Mouse (Mus musculus) brown adipose tissue, adult 24 weeks (tissue): Measurements from ENCODE around the gene Zfp142. TPM values are rescaled to one million over a fixed set of nuclear protein-coding genes. Genes with fewer than 3 reads are reported as not detected.

ENCODE experiments used
- H3K27ac ChIP-seq: fragments of 200-500 bp; replicated peaks from 2 replicates; pipeline ENCODE4 v1.5.1; 2012; ENCODE audit warnings: low read depth, mild to moderate bottlenecking, low read length
- H3K4me1 ChIP-seq: fragments of 200-500 bp; 2 replicates; pipeline ENCODE4 v1.6.1; 2012; ENCODE audit warnings: low read length, mixed read lengths; ENCODE audit not compliant: control insufficient read depth, insufficient read depth, insufficient read length
- H3K4me3 ChIP-seq: fragments of 200-500 bp; 2 replicates; pipeline ENCODE4 v1.5.1; 2012; ENCODE audit warnings: low read depth, mild to moderate bottlenecking, low read length, moderate library complexity; ENCODE audit not compliant: insufficient read depth
- polyA plus RNA-seq: library from polyadenylated mRNA; stranded (reverse); fragments of >200 nt; gene quantifications from 2 replicates; pipeline ENCODE4 v1.2.4, GENCODE M21; 2012; ENCODE audit not compliant: missing spikeins, insufficient read depth, insufficient read length

The Zfp142 gene
- polyA plus RNA-seq, result 5.1 and 6.1 TPM in 2 replicates

DNA sequence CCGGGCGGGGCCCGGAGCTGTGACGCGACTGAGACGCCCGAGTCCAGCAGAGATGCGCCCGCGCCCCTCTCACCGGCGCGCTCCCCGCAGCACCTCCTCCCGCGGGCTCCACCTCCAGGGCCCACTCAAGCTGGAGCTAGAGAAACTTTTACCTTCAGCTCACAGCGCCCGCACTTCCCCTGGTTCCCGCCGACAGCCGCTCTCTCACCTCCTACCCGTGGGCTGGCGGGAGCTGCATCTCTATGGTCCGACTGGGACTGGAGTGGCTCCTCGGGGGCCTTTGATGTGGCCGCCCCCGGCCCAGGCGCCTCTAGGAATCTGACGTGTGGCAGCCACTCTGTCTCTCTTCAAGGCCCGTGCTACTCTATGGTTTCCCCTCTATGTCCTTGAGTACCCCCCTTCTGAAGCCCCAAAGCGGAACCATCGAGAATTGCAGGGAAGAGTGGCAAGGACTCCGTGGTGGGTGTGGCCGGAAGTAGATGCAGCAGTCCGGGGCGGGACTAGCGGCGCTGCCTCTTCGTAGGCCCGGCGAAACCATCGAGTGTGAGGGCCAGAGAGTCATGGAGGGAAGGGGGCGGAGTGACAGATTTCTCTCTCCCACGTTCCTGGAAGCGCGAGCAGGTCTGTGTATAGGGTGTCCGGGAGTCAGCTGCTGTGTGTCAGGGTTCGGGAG is at the start of gene Zfp142, which contains the start of gene Bcs1l:
TSS of gene Zfp142 (minus strand) at position 474 of the 673 bp plus-strand sequence.
TSS of gene Bcs1l (plus strand) at position 517 of the 673 bp plus-strand sequence.
- peak within 1 kb of the TSS; percentile 84 for H3K4me3 ChIP-seq

GRCm38 (mm10) chr1:74632734-74633133 is 44.7 kb upstream of the Zfp142 start:
- H3K4me3 ChIP-seq, result no peak overlapping the region
- no peak overlapping the region for H3K27ac ChIP-seq
- no peaks in the 10 kb centered on the region for H3K4me1 ChIP-seq

More for the DNA sequence above, at the start of gene Zfp142, which contains the start of gene Bcs1l:
- Histone ChIP-seq H3K4me1 (peaks cover 4% of the 10 kb centered on the region; the same call in 1 of the 2 replicates), H3K27ac (peak within 1 kb of the TSS; percentile 52)

DNA sequence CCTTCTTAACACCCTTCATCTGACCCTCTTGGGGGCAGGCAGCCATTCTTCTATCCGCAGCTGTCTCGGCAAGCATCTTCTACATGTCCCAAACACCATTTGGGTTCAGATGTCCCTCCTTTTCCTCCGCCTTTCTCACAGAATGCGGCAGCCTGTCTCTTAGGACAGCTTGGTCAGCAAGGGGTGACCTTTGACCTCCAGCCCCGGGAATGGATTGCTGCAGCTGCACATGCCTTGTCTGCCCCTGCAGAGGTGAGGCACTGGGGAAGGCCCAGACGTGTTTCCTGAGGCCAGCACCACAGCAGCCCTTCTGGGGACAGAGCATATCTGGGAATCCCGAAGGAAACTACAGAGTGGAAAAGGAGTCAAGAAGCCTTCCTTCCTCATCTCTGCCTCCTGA is 40.0 kb upstream of the Zfp142 start:
- Histone ChIP-seq H3K27ac (no peak overlapping the region), H3K4me1 (no peaks in the 10 kb centered on the region), H3K4me3 (no peak overlapping the region)

- H3K4me1 ChIP-seq, result no peaks in the 10 kb centered on the region
- H3K27ac ChIP-seq, result no peak overlapping the region
- H3K4me3 ChIP-seq, result no peak overlapping the region
These were observed 38.0 kb upstream of the Zfp142 start for GRCm38 (mm10) chr1:74626076-74626475.

- no peak overlapping the region for H3K4me3 ChIP-seq
- no peak overlapping the region for H3K27ac ChIP-seq
- H3K4me1 ChIP-seq, result no peaks in the 10 kb centered on the region
These were observed 36.1 kb upstream of the Zfp142 start for GRCm38 (mm10) chr1:74624183-74624582.

DNA sequence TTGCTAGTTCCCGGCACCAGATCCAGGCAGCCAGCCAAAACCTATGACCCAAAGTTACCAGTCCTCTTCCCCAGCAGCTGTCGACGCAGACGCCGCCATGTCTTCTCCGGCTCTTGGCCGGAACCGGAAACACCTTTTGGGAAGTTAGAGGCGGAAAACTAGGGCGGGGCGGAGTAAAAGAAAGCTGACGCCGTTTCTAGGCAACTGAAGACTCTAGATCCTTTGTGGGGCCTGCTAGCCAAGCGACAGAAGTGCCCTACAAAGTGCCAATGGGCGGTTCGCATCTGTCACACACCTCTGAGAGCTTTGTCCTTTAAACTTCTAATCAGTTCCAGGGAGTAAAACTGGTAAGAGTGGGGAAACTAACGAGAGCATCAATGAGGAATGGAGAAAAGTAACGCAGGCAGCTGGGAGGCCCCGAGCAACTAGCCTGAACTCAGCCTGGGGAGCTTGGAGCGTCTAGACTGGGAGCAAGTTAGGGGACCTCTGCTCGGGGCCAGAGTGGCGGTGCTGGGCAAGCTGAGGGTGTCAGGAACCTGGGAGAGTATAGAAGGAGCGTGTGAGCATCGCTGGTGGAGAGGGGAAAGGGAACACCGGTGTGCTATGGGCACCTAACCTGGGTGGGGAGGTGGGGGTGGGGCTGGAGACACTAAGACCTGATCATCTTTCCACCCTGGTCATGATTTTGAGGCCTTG is 13.4 kb upstream of the Zfp142 start, which contains the start of the genes Rnf25 and Stk36:
TSS of gene Rnf25 (minus strand) at position 131 of the 696 bp plus-strand sequence.
TSS of gene Stk36 (plus strand) at position 179 of the 696 bp plus-strand sequence.
- H3K27ac ChIP-seq, result peak within 1 kb of the TSS; percentile 86
- peak within 1 kb of the TSS; percentile 95 for H3K4me3 ChIP-seq

GRCm38 (mm10) chr1:74600501-74601266 is 12.6 kb upstream of the Zfp142 start:
- H3K4me1 ChIP-seq, result 0 out of 2 replicates have a peak, but pooled peaks cover 2% of the 10 kb centered on the region
- H3K4me3 ChIP-seq, result peak overlapping the region; percentile 95
- H3K27ac ChIP-seq, result peak overlapping the region; percentile 86

More for the DNA sequence above, 13.4 kb upstream of the Zfp142 start, which contains the start of the genes Rnf25 and Stk36:
- H3K4me1 ChIP-seq, result 0 out of 2 replicates have a peak, but pooled peaks cover 2% of the 10 kb centered on the region

- H3K4me3 ChIP-seq, result no peak overlapping the region
- H3K27ac ChIP-seq, result no peak overlapping the region
- no peaks in the 10 kb centered on the region for H3K4me1 ChIP-seq
These were observed 6.4 kb upstream of the Zfp142 start for GRCm38 (mm10) chr1:74594434-74594833.

DNA sequence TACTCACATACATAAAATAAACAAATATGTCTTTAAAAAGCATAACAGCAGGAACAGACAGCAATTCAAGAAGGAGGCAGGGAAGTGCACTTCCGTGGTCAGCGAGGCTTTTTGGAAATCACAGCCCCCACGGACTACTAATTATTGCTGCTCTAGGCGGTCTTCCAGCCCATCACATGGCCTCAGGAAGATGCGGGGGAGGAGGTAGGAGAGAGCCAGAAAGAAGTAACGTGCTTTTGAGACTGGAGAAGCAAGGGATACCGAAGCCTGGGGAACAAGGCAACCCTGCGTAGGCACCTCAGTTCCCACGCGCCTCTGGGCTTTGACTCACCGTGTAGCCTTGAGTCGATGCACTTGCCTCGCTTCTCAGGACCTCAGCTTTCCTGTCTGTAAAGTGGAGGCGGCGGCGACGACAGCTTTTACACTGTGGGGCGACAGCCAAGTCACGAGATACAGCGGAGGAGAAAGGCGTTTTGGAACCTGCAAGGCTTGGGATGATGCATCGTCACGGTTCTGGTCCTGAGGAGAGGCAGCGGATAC is 743 bp downstream of the Zfp142 start:
- Histone ChIP-seq H3K4me3 (peak overlapping the region; percentile 70), H3K27ac (peak overlapping the region; percentile 52), H3K4me1 (peaks cover 4% of the 10 kb centered on the region; the same call in 1 of the 2 replicates)

GRCm38 (mm10) chr1:74584616-74585398 is 3.2 kb downstream of the Zfp142 start:
- peaks cover 4% of the 10 kb centered on the region; the same call in 1 of the 2 replicates for H3K4me1 ChIP-seq
- no peak overlapping the region for H3K4me3 ChIP-seq
- no peak overlapping the region for H3K27ac ChIP-seq

DNA sequence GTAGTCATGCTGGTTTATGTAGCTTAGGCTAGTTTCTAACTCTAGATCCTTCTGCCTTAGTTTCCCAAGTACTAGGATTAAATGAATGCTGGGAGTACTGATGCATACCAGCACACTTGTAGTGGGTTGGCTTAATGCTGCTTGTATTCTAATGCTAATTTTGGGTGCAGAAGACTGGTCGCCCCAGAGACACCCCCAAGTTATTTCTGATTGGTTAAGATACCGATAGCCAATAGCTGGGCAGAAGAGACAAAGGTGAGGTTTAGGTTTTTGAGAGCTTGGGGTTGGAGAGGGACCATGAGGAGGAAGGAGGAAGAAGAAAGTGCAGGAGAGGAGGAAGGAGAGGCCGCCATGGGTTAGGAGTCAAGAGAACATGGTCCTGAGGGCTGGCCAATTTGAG is 5.4 kb downstream of the Zfp142 start:
- Histone ChIP-seq H3K4me3 (no peak overlapping the region), H3K27ac (no peak overlapping the region), H3K4me1 (peaks cover 2% of the 10 kb centered on the region; the same call in 1 of the 2 replicates)

DNA sequence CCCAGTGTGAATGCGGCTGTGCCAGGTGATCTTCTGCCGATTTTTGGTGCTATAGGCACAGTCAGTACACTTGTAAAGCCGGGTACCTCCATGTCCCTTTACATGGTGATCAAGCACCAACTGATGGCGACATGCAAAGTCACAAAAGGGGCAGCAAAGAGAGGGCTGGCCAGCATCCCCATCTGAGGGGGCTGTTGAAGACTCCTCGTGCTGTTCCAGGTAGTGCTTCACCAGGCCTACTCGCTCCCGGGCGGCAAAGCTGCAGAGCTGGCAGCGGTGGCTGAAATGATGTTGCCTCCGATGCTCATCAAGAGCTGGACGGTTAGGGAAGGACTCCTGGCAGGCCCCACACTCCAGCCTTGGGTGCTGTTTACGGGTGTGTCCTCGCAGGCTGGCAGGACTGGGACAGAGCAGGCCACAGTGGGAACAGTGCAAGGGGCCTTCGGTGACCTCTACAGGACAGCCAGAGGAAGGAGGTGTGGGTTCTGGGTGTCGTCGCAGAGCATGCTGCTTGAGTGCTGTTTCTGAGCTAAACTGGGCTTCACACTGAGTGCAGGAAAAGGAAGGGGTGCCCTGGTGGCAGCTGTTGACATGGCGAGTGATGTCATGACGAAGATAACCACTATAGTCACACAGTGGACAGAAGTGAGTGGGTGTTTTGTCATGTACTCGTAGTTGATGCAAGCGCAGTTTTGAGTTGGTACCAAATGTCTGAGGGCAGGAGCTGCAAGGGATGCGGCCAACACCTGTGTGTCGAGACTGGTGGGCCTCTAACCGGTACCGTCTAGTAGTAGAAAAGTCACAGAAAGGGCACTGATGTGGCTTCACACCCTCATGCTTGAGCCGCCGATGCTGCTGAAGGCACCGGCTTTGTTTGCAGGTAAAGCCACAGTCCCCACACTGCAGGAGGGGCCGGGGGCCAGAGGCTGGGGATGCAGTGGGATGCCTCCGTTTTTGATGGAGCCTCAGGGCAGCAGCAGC is 18.0 kb downstream of the Zfp142 start:
- no peaks in the 10 kb centered on the region for H3K4me1 ChIP-seq
- H3K4me3 ChIP-seq, result no peak overlapping the region
- H3K27ac ChIP-seq, result no peak overlapping the region

GRCm38 (mm10) chr1:74565834-74566233 is 22.2 kb downstream of the Zfp142 start:
- Histone ChIP-seq H3K4me3 (no peak overlapping the region), H3K27ac (no peak overlapping the region)

More at GRCm38 (mm10) chr1:74565834-74566233, 22.2 kb downstream of the Zfp142 start:
- H3K4me1 ChIP-seq, result no peaks in the 10 kb centered on the region
